27 mouse cellular contexts compared by ENCODE assay signal in genomic region chr9:25695018-25695417, GRCm38 (mm10).
DNase-seq lines count a peak whose midpoint lies in the region; ATAC-seq lines count a peak whose summit lies in the region.
"Had no signal": no experiment of that assay in that cellular context is flagged by ENCODE, and none has a peak within 500 bp of the region (broad histone marks: within the 10 kb centered on the region; RNA-seq: fewer than 3 reads in every experiment).

No protein-coding gene starts in this region.

- H3K4me3 ChIP-seq in forebrain, embryonic 12.5 days (replicated peaks): no peak overlapping the region
- no peak overlapping the region for H3K4me3 ChIP-seq in forebrain, embryonic 16.5 days (replicated peaks; ENCODE audit: low read length)
- H3K4me3 ChIP-seq in neural tube, embryonic 11.5 days (ENCODE audit: low read depth, low read length): no peak overlapping the region
- H3K4me3 ChIP-seq in neural tube, embryonic 15.5 days (replicated peaks): no peak overlapping the region
- no peak overlapping the region for H3K4me3 ChIP-seq in midbrain, embryonic 13.5 days (replicated peaks)
- H3K4me3 ChIP-seq: embryonic facial prominence, embryonic 12.5 days; erythroblast, embryonic 14.5 days; gastrocnemius, adult 2 months; heart, embryonic 10.5 days; limb, embryonic 12.5 days; neural tube, embryonic 13.5 days; stomach, embryonic 15.5 days had no signal

- peak; percentile 49 for ATAC-seq in forebrain, embryonic 12.5 days (ENCODE audit: low FRiP score)
- ATAC-seq in forebrain, embryonic 16.5 days: no peak
- ATAC-seq in neural tube, embryonic 11.5 days (ENCODE audit: insufficient read depth, low FRiP score, low TSS enrichment): peak; percentile 63
- ATAC-seq in neural tube, embryonic 15.5 days (ENCODE audit: low FRiP score): no peak
- ATAC-seq in midbrain, embryonic 13.5 days: peak; percentile 55; the same call in 1 of the 2 replicates
- ATAC-seq: liver, postnatal 0 days; lung, postnatal 0 days; Patski had no signal

- H3K27me3 ChIP-seq in forebrain, embryonic 12.5 days: no peaks in the 10 kb centered on the region
- H3K27me3 ChIP-seq in forebrain, embryonic 16.5 days (replicated peaks; ENCODE audit: control insufficient read depth, insufficient read depth, low read length): no peaks in the 10 kb centered on the region
- no peaks in the 10 kb centered on the region for H3K27me3 ChIP-seq in neural tube, embryonic 11.5 days (ENCODE audit: control insufficient read depth, insufficient read depth, low read length)
- H3K27me3 ChIP-seq in neural tube, embryonic 15.5 days (replicated peaks): no peaks in the 10 kb centered on the region
- no peaks in the 10 kb centered on the region for H3K27me3 ChIP-seq in midbrain, embryonic 13.5 days
- H3K27me3 ChIP-seq: embryonic facial prominence, embryonic 12.5 days; limb, embryonic 12.5 days; neural tube, embryonic 13.5 days; stomach, embryonic 15.5 days had no signal

- intact Hi-C loops in heart, postnatal 36 days (cut with DNase I): loop anchor here (10.0 kb wide), 1 partner anchor 1080 kb away; no protein-coding TSS in a partner anchor

- H3K4me1 ChIP-seq in forebrain, embryonic 12.5 days: peaks cover 6% of the 10 kb centered on the region
- H3K4me1 ChIP-seq in forebrain, embryonic 16.5 days (replicated peaks; ENCODE audit: control insufficient read depth, insufficient read depth, low read length): no peaks in the 10 kb centered on the region
- H3K4me1 ChIP-seq in neural tube, embryonic 11.5 days (ENCODE audit: control insufficient read depth, insufficient read depth, low read length): no peaks in the 10 kb centered on the region
- H3K4me1 ChIP-seq in neural tube, embryonic 15.5 days: no peaks in the 10 kb centered on the region
- peaks cover 6% of the 10 kb centered on the region; the same call in 1 of the 2 replicates for H3K4me1 ChIP-seq in midbrain, embryonic 13.5 days (replicated peaks)
- H3K4me1 ChIP-seq: embryonic facial prominence, embryonic 12.5 days; heart, embryonic 10.5 days; limb, embryonic 12.5 days; neural tube, embryonic 13.5 days; stomach, embryonic 15.5 days had no signal

- H3K36me3 ChIP-seq in forebrain, embryonic 12.5 days (replicated peaks): no peaks in the 10 kb centered on the region
- no peaks in the 10 kb centered on the region for H3K36me3 ChIP-seq in forebrain, embryonic 16.5 days (ENCODE audit: control insufficient read depth, insufficient read depth)
- H3K36me3 ChIP-seq in neural tube, embryonic 11.5 days (ENCODE audit: control insufficient read depth, insufficient read depth, low read length): no peaks in the 10 kb centered on the region
- H3K36me3 ChIP-seq in neural tube, embryonic 15.5 days: no peaks in the 10 kb centered on the region
- no peaks in the 10 kb centered on the region for H3K36me3 ChIP-seq in midbrain, embryonic 13.5 days
- H3K36me3 ChIP-seq: embryonic facial prominence, embryonic 12.5 days; heart, embryonic 10.5 days; limb, embryonic 12.5 days; neural tube, embryonic 13.5 days; stomach, embryonic 15.5 days had no signal

- peak; percentile 13 for DNase-seq in neural tube, embryonic 11.5 days (ENCODE audit: low spot score)
- peak; percentile 46 for DNase-seq in embryo, embryonic 11 days
- DNase-seq in heart, postnatal 36 days: no peak
- DNase-seq in cerebellum, adult 18-20 months: no peak
- DNase-seq: adrenal gland, adult 2 months; cerebellum, adult 2 months; cerebellum, postnatal 25 days; gastrocnemius, adult 2 months; kidney, adult 11 months; kidney, postnatal 4 days; liver, postnatal 0 days; right cerebral cortex, adult 18-20 months; thymus, adult 2 months had no signal

- 6% methylated on average over 3 of the region's 3 CpGs for WGBS in forebrain, embryonic 12.5 days
- 0% methylated on average over 3 of the region's 3 CpGs for WGBS in forebrain, embryonic 16.5 days
- WGBS in neural tube, embryonic 11.5 days: 30% methylated on average over 3 of the region's 3 CpGs
- 14% methylated on average over 3 of the region's 3 CpGs for WGBS in neural tube, embryonic 15.5 days
- 7% methylated on average over 3 of the region's 3 CpGs for WGBS in midbrain, embryonic 13.5 days

- H3K9ac ChIP-seq in forebrain, embryonic 12.5 days: no peak overlapping the region
- H3K9ac ChIP-seq in forebrain, embryonic 16.5 days (replicated peaks; ENCODE audit: low read depth, low read length): no peak overlapping the region
- no peak overlapping the region for H3K9ac ChIP-seq in neural tube, embryonic 11.5 days (ENCODE audit: low read length)
- H3K9ac ChIP-seq in neural tube, embryonic 15.5 days (replicated peaks): no peak overlapping the region
- H3K9ac ChIP-seq in midbrain, embryonic 13.5 days (replicated peaks): no peak overlapping the region
- H3K9ac ChIP-seq: embryonic facial prominence, embryonic 12.5 days; limb, embryonic 12.5 days; liver, postnatal 0 days; neural tube, embryonic 13.5 days; stomach, embryonic 15.5 days had no signal

- no peak overlapping the region for H3K4me2 ChIP-seq in forebrain, embryonic 12.5 days
- no peak overlapping the region for H3K4me2 ChIP-seq in forebrain, embryonic 16.5 days (ENCODE audit: low read length)
- H3K4me2 ChIP-seq in neural tube, embryonic 11.5 days (ENCODE audit: low read depth): no peak overlapping the region
- H3K4me2 ChIP-seq in neural tube, embryonic 15.5 days: no peak overlapping the region
- H3K4me2 ChIP-seq in midbrain, embryonic 13.5 days (replicated peaks): no peak overlapping the region
- H3K4me2 ChIP-seq: embryonic facial prominence, embryonic 12.5 days; limb, embryonic 12.5 days; liver, embryonic 11.5 days; neural tube, embryonic 13.5 days; stomach, embryonic 15.5 days had no signal

- no peak overlapping the region for H3K27ac ChIP-seq in forebrain, embryonic 12.5 days
- no peak overlapping the region for H3K27ac ChIP-seq in forebrain, embryonic 16.5 days (ENCODE audit: low read length)
- no peak overlapping the region for H3K27ac ChIP-seq in neural tube, embryonic 11.5 days (ENCODE audit: low read depth, low read length)
- no peak overlapping the region for H3K27ac ChIP-seq in neural tube, embryonic 15.5 days (replicated peaks)
- H3K27ac ChIP-seq in midbrain, embryonic 13.5 days: no peak overlapping the region
- H3K27ac ChIP-seq: embryonic facial prominence, embryonic 12.5 days; gastrocnemius, adult 2 months; heart, embryonic 10.5 days; limb, embryonic 12.5 days; macrophage; neural tube, embryonic 13.5 days; stomach, embryonic 15.5 days had no signal

- H3K9me3 ChIP-seq in forebrain, embryonic 12.5 days: no peaks in the 10 kb centered on the region
- H3K9me3 ChIP-seq in forebrain, embryonic 16.5 days (ENCODE audit: control insufficient read depth, low read length): no peaks in the 10 kb centered on the region
- no peaks in the 10 kb centered on the region for H3K9me3 ChIP-seq in neural tube, embryonic 11.5 days (ENCODE audit: control insufficient read depth, low read length)
- H3K9me3 ChIP-seq in neural tube, embryonic 15.5 days (replicated peaks): no peaks in the 10 kb centered on the region
- H3K9me3 ChIP-seq in midbrain, embryonic 13.5 days: no peaks in the 10 kb centered on the region
- H3K9me3 ChIP-seq: embryonic facial prominence, embryonic 12.5 days; heart, embryonic 10.5 days; limb, embryonic 12.5 days; neural tube, embryonic 13.5 days; stomach, embryonic 15.5 days had no signal

Comparison
In these comparisons a context has a peak if more than half of its experiments do, and no peak if none do; other contexts are left out.
1. ATAC-seq: peak in forebrain, embryonic 12.5 days (single experiment), neural tube, embryonic 11.5 days (single experiment) and midbrain, embryonic 13.5 days (single experiment); none in forebrain, embryonic 16.5 days (single experiment) and neural tube, embryonic 15.5 days (single experiment).
2. DNase-seq: peak in neural tube, embryonic 11.5 days (single experiment) and embryo, embryonic 11 days (single experiment); none in heart, postnatal 36 days (0 of 2) and cerebellum, adult 18-20 months (0 of 2).